Comparison of ENCODE assay signal across 8 mouse cellular contexts in the genomic region with DNA sequence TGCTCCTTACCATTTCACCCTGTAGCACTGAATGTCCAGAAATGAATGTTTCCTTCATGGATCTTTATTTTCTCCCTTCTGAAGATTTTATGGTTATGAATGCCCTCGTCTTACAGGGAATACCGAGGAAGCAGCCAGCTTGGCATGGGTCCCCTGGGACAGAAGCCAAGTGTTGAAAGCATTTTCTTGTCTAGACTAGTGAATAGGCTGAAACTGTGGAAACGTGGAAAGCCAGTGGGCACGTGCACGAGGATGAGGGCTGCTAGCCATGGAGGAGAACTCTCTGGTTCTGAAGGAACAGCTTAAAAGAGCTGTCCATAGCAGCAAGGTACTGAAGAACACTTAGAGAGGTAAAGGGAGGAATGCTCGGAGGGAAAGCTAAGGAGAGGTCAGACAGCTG.
A peak's percentile ranks its signal among the peaks of the same experiment; 100 is the strongest.
DNase-seq lines count a peak whose midpoint lies in the region; ATAC-seq and TF ChIP-seq lines count a peak whose summit lies in the region.

No protein-coding gene starts in this region.

- ATAC-seq in neural tube, embryonic 15.5 days (ENCODE audit: low FRiP score): no peak

- 63% methylated on average over 6 of the region's 6 CpGs for WGBS in lung, adult 2 months
- WGBS in neural tube, embryonic 15.5 days: 53% methylated on average over 6 of the region's 6 CpGs

- no peak for TF ChIP-seq CTCF in lung, adult 2 months (IDR thresholded peaks at IDR 0.05; ENCODE audit: insufficient read depth, low read length)

- peak; percentile 3 to 10 for DNase-seq in heart, postnatal 14 days
- DNase-seq in heart, adult 8-10 months (ENCODE audit: low spot score): no peak
- DNase-seq in adrenal gland, postnatal 10 days: peak; percentile 80
- DNase-seq in frontal cortex, postnatal 14 days (ENCODE audit: low spot score in 2 of 2): peak; percentile 60 to 67
- DNase-seq in lung, adult 2 months: peak; percentile 8
- DNase-seq in spleen, adult 12 weeks (ENCODE audit: low spot score): no peak
- DNase-seq in T-cell, adult 2 months (ENCODE audit: low spot score): no peak

- TF ChIP-seq POLR2A in lung, adult 2 months (IDR thresholded peaks at IDR 0.05; ENCODE audit: borderline replicate concordance, extremely low read depth, low read depth, low read length): no peak

- H3K4me3 ChIP-seq in lung, adult 2 months (replicated peaks; ENCODE audit: extremely low read depth, low read depth, low read length): no peak overlapping the region
- no peak overlapping the region for H3K4me3 ChIP-seq in neural tube, embryonic 15.5 days (replicated peaks)

- H3K27me3 ChIP-seq in neural tube, embryonic 15.5 days (replicated peaks): no peaks in the 10 kb centered on the region

- intact Hi-C loops in heart, postnatal 14 days (cut with DNase I): no loop called here

- no peak overlapping the region for H3K9ac ChIP-seq in neural tube, embryonic 15.5 days (replicated peaks)

- no peaks in the 10 kb centered on the region for H3K9me3 ChIP-seq in neural tube, embryonic 15.5 days (replicated peaks)

- H3K27ac ChIP-seq in neural tube, embryonic 15.5 days (replicated peaks): no peak overlapping the region

- H3K4me2 ChIP-seq in neural tube, embryonic 15.5 days: no peak overlapping the region

- no peaks in the 10 kb centered on the region for H3K36me3 ChIP-seq in neural tube, embryonic 15.5 days

- H3K4me1 ChIP-seq in lung, adult 2 months (ENCODE audit: control insufficient read depth, insufficient read depth, low read length): no peaks in the 10 kb centered on the region
- peaks cover 4% of the 10 kb centered on the region; the same call in 1 of the 2 replicates for H3K4me1 ChIP-seq in neural tube, embryonic 15.5 days

Comparison
In these comparisons a context has a peak if more than half of its experiments do, and no peak if none do; other contexts are left out.
1. DNase-seq: peak in heart, postnatal 14 days (2 of 2), adrenal gland, postnatal 10 days (single experiment), frontal cortex, postnatal 14 days (2 of 2) and lung, adult 2 months (single experiment); none in heart, adult 8-10 months (single experiment), spleen, adult 12 weeks (single experiment) and T-cell, adult 2 months (single experiment).